Comparison of ENCODE assay signal across 10 mouse cellular contexts in genomic region chr13:93094204-93094935, GRCm38 (mm10). TPM values are rescaled to one million over a fixed set of nuclear protein-coding genes. Genes with fewer than 3 reads are reported as not detected.
DNase-seq lines count a peak whose midpoint lies in the region; ATAC-seq and TF ChIP-seq lines count a peak whose summit lies in the region.
"Had no signal": no experiment of that assay in that cellular context is flagged by ENCODE, and none has a peak within 500 bp of the region (broad histone marks: within the 10 kb centered on the region; RNA-seq: fewer than 3 reads in every experiment).

No protein-coding gene starts in this region.

- no peak overlapping the region for H3K9ac ChIP-seq in heart, adult 2 months (ENCODE audit: low read depth, low read length)
- no peak overlapping the region for H3K9ac ChIP-seq in midbrain, embryonic 11.5 days (ENCODE audit: low read length)
- no peak overlapping the region for H3K9ac ChIP-seq in forebrain, embryonic 16.5 days (replicated peaks; ENCODE audit: low read depth, low read length)
- H3K9ac ChIP-seq in midbrain, embryonic 16.5 days (ENCODE audit: low read depth, low read length): no peak overlapping the region
- H3K9ac ChIP-seq: limb, embryonic 12.5 days; neural tube, embryonic 13.5 days had no signal

- intact Hi-C loops in heart, adult 2 months (cut with DNase I): loop anchor here (5.0 to 10.0 kb wide), 3 partner anchors 50 to 150 kb away; partner anchors contain the start of genes Cmya5 and Tent2
- intact Hi-C loops in heart, postnatal 14 days (cut with DNase I): no loop called here

- no peak for TF ChIP-seq EP300 in heart, adult 2 months (IDR thresholded peaks at IDR 0.05; ENCODE audit: insufficient read depth, low read depth, low read length)

- ATAC-seq in midbrain, embryonic 11.5 days (ENCODE audit: low FRiP score): no peak
- ATAC-seq in forebrain, embryonic 16.5 days: no peak
- no peak for ATAC-seq in midbrain, embryonic 16.5 days

- no peak for TF ChIP-seq POLR2A in heart, adult 2 months (IDR thresholded peaks at IDR 0.05; ENCODE audit: insufficient read depth, low read depth, low read length)

- peak overlapping the region; percentile 56 for H3K27ac ChIP-seq in heart, adult 2 months
- H3K27ac ChIP-seq in midbrain, embryonic 11.5 days (ENCODE audit: low read depth, low read length): no peak overlapping the region
- no peak overlapping the region for H3K27ac ChIP-seq in midbrain, embryonic 10.5 days (replicated peaks)
- H3K27ac ChIP-seq in forebrain, embryonic 16.5 days (ENCODE audit: low read length): no peak overlapping the region
- no peak overlapping the region for H3K27ac ChIP-seq in midbrain, embryonic 16.5 days (ENCODE audit: low read length)
- H3K27ac ChIP-seq: limb, embryonic 12.5 days; neural tube, embryonic 13.5 days had no signal

- H3K79me2 ChIP-seq in heart, adult 2 months (replicated peaks; ENCODE audit: control insufficient read depth, insufficient read depth, low read length): no peaks in the 10 kb centered on the region

- H3K36me3 ChIP-seq in heart, adult 2 months (ENCODE audit: control insufficient read depth, insufficient read depth, low read length): no peaks in the 10 kb centered on the region; the same call in 1 of the 2 replicates
- no peaks in the 10 kb centered on the region for H3K36me3 ChIP-seq in midbrain, embryonic 11.5 days (ENCODE audit: control insufficient read depth, insufficient read depth, low read length)
- H3K36me3 ChIP-seq in midbrain, embryonic 10.5 days: no peaks in the 10 kb centered on the region
- H3K36me3 ChIP-seq in forebrain, embryonic 16.5 days (ENCODE audit: control insufficient read depth, insufficient read depth): no peaks in the 10 kb centered on the region
- no peaks in the 10 kb centered on the region for H3K36me3 ChIP-seq in midbrain, embryonic 16.5 days (ENCODE audit: control insufficient read depth, insufficient read depth, low read length)
- H3K36me3 ChIP-seq: limb, embryonic 12.5 days; neural tube, embryonic 13.5 days had no signal

- H3K4me2 ChIP-seq in midbrain, embryonic 11.5 days: no peak overlapping the region
- no peak overlapping the region for H3K4me2 ChIP-seq in forebrain, embryonic 16.5 days (ENCODE audit: low read length)
- H3K4me2 ChIP-seq in midbrain, embryonic 16.5 days (ENCODE audit: low read length): no peak overlapping the region
- H3K4me2 ChIP-seq: limb, embryonic 12.5 days; neural tube, embryonic 13.5 days had no signal

- peaks cover 9% of the 10 kb centered on the region for H3K4me1 ChIP-seq in heart, adult 2 months (ENCODE audit: control insufficient read depth, insufficient read depth, low read length)
- H3K4me1 ChIP-seq in midbrain, embryonic 11.5 days (ENCODE audit: control insufficient read depth, insufficient read depth, low read length): no peaks in the 10 kb centered on the region
- H3K4me1 ChIP-seq in midbrain, embryonic 10.5 days: no peaks in the 10 kb centered on the region
- H3K4me1 ChIP-seq in forebrain, embryonic 16.5 days (replicated peaks; ENCODE audit: control insufficient read depth, insufficient read depth, low read length): no peaks in the 10 kb centered on the region
- H3K4me1 ChIP-seq in midbrain, embryonic 16.5 days (ENCODE audit: control insufficient read depth, insufficient read depth, low read length): no peaks in the 10 kb centered on the region
- H3K4me1 ChIP-seq: limb, embryonic 12.5 days; neural tube, embryonic 13.5 days had no signal

- H3K9me3 ChIP-seq in midbrain, embryonic 11.5 days (ENCODE audit: control insufficient read depth, low read length): no peaks in the 10 kb centered on the region
- no peaks in the 10 kb centered on the region for H3K9me3 ChIP-seq in midbrain, embryonic 10.5 days (replicated peaks)
- no peaks in the 10 kb centered on the region for H3K9me3 ChIP-seq in forebrain, embryonic 16.5 days (ENCODE audit: control insufficient read depth, low read length)
- H3K9me3 ChIP-seq in midbrain, embryonic 16.5 days (replicated peaks; ENCODE audit: control insufficient read depth, low read length, poor library complexity, severe bottlenecking): no peaks in the 10 kb centered on the region
- H3K9me3 ChIP-seq: limb, embryonic 12.5 days; neural tube, embryonic 13.5 days had no signal

- 29% methylated on average over 10 of the region's 10 CpGs for WGBS in heart, adult 2 months
- WGBS in midbrain, embryonic 11.5 days: 89% methylated on average over 10 of the region's 10 CpGs
- WGBS in midbrain, embryonic 10.5 days: 86% methylated on average over 10 of the region's 10 CpGs
- 75% methylated on average over 10 of the region's 10 CpGs for WGBS in forebrain, embryonic 16.5 days
- WGBS in midbrain, embryonic 16.5 days: 86% methylated on average over 10 of the region's 10 CpGs

- peak in 1 of 2 experiments; percentile 34 for DNase-seq in heart, adult 2 months
- no peak for DNase-seq in heart, postnatal 14 days
- DNase-seq in midbrain, embryonic 11.5 days (ENCODE audit: low spot score, missing footprints): peak; percentile 56
- DNase-seq in midbrain, embryonic 10.5 days (ENCODE audit: low spot score): no peak
- DNase-seq in induced T-regulatory cell, adult 2 months (ENCODE audit: low read depth): peak; percentile 71
- peak; percentile 80 for DNase-seq in thymus, postnatal 25 days

- no peaks in the 10 kb centered on the region for H3K27me3 ChIP-seq in heart, adult 2 months (ENCODE audit: control insufficient read depth, insufficient read depth, low read length)
- no peaks in the 10 kb centered on the region for H3K27me3 ChIP-seq in midbrain, embryonic 11.5 days (ENCODE audit: control insufficient read depth, insufficient read depth, low read length)
- no peaks in the 10 kb centered on the region for H3K27me3 ChIP-seq in midbrain, embryonic 10.5 days (ENCODE audit: low read depth, poor library complexity, severe bottlenecking)
- no peaks in the 10 kb centered on the region for H3K27me3 ChIP-seq in forebrain, embryonic 16.5 days (replicated peaks; ENCODE audit: control insufficient read depth, insufficient read depth, low read length)
- H3K27me3 ChIP-seq in midbrain, embryonic 16.5 days (ENCODE audit: control insufficient read depth, insufficient read depth, low read depth, low read length): no peaks in the 10 kb centered on the region
- H3K27me3 ChIP-seq: limb, embryonic 12.5 days; neural tube, embryonic 13.5 days had no signal

- H3K4me3 ChIP-seq in heart, adult 2 months: no peak overlapping the region
- no peak overlapping the region for H3K4me3 ChIP-seq in midbrain, embryonic 11.5 days (ENCODE audit: low read depth, low read length)
- H3K4me3 ChIP-seq in midbrain, embryonic 10.5 days: no peak overlapping the region
- H3K4me3 ChIP-seq in forebrain, embryonic 16.5 days (replicated peaks; ENCODE audit: low read length): no peak overlapping the region
- H3K4me3 ChIP-seq in midbrain, embryonic 16.5 days (ENCODE audit: low read depth, low read length): no peak overlapping the region
- H3K4me3 ChIP-seq: limb, embryonic 12.5 days; neural tube, embryonic 13.5 days had no signal

- TF ChIP-seq CTCF in heart, adult 2 months (IDR thresholded peaks at IDR 0.05): no peak

RNA-seq across cellular contexts. Expression of gene Cmya5, which starts 50.2 kb away (rescaled TPM):
- 100 to 1,000 TPM; 335 to 392 TPM for total RNA-seq in heart, adult 2 months (2021)
- 46.3 and 76.5 TPM in 2 replicates for polyA plus RNA-seq in heart, adult 2 months (2012; rRNA removed)
- 100 to 1,000 TPM; 179 to 186 TPM for total RNA-seq in heart, postnatal 14 days (2021)
- 0.04 TPM in 1 of 2 replicates, not detected in the other for polyA plus RNA-seq in midbrain, embryonic 11.5 days (2014; fragmentation: Nextera tagmentation; extraction: Ambion mirVana)
- 0.02 and 0.04 TPM in 2 replicates for polyA plus RNA-seq in midbrain, embryonic 10.5 days (2016; fragmentation: Nextera tagmentation; extraction: Ambion mirVana)
- polyA plus RNA-seq in forebrain, embryonic 16.5 days (2015; fragmentation: Nextera tagmentation; extraction: Ambion mirVana): 0.19 and 0.20 TPM in 2 replicates
- 0.07 and 0.15 TPM in 2 replicates for polyA plus RNA-seq in midbrain, embryonic 16.5 days (2015; fragmentation: Nextera tagmentation; extraction: Ambion mirVana)

Comparison
In these comparisons a context has a peak if more than half of its experiments do, and no peak if none do; other contexts are left out.
1. DNase-seq: peak in midbrain, embryonic 11.5 days (single experiment), induced T-regulatory cell, adult 2 months (single experiment) and thymus, postnatal 25 days (single experiment); none in heart, postnatal 14 days (0 of 2) and midbrain, embryonic 10.5 days (single experiment).
2. RNA of gene Cmya5, which starts 50.2 kb away (polyA plus RNA-seq): 46.3 to 76.5 TPM in heart, adult 2 months; 0.19 to 0.20 TPM in forebrain, embryonic 16.5 days, 0.07 to 0.15 TPM in midbrain, embryonic 16.5 days, 0.04 TPM in midbrain, embryonic 11.5 days and 0.02 to 0.04 TPM in midbrain, embryonic 10.5 days; every median in the first group is over 10 times any median in the second.